Mouse (Mus musculus): ENCODE measurements at regions not wholly inside any gene's neighbourhood (a gene's known extent, or its start where the extent isn't known, plus 50 kb on each side); places are given as distances from the start of the nearest gene placed in this dataset.

DNA sequence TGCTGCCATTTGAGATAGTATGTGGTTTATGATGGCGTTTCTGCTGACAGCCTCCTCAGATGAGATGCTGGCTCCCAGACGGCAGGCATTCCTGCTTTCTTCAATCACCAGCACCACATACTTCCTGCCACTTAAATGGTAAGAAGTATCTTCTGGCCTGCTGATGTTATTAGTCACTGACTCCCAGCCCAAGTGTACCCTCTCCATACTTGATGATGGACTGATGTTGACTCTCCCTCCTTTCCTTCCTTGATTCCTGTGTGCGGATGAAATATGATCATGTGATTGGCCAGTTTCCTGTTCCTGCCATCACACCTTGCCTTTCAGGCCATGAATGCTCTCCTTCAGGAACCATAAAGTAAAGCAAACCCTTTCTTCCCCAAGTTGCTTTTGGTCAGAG is 50.8 kb upstream of the Rpl10-ps3 start:
- no peak for ATAC-seq (ENCODE audit: insufficient read depth, low FRiP score)

DNA sequence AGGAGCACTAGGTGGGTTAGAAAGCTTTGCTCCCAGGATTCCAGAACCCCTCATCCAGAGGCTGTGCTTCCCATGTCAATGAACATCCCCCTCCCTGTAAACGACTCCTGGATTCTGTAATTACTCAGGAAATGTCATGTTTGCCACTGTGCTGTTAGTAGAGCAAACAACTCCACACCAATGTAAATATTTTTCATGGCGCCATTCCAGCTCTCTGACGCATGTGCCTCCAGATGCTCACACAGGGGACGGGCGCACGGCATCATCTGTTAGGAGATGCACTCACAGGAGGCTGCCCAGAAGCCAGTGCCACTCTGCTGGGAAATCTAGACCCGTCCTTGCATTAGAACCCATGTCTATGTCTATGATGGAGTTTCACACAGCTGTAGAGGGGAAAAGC is 51.3 kb upstream of the Rpl10-ps3 start:
- no peak for ATAC-seq (ENCODE audit: insufficient read depth, low FRiP score)
- 38% methylated on average over 7 of the region's 7 CpGs for WGBS

More for the DNA sequence above, 50.8 kb upstream of the Rpl10-ps3 start:
- Histone ChIP-seq H3K4me3 (replicated peaks; ENCODE audit: low read length) (no peak overlapping the region), H3K4me1 (ENCODE audit: control insufficient read depth, insufficient read depth, low read length) (peaks cover 5% of the 10 kb centered on the region; the same call in 1 of the 2 replicates), H3K27ac (ENCODE audit: low read length) (no peak overlapping the region; the same call in 1 of the 2 replicates), H3K4me2 (ENCODE audit: low read depth, low read length) (no peak overlapping the region), H3K9ac (ENCODE audit: low read length) (no peak overlapping the region), H3K9me3 (replicated peaks; ENCODE audit: control insufficient read depth, low read length) (no peaks in the 10 kb centered on the region), H3K36me3 (ENCODE audit: control insufficient read depth, insufficient read depth, low read length) (no peaks in the 10 kb centered on the region), H3K27me3 (ENCODE audit: control insufficient read depth, insufficient read depth, low read length) (no peaks in the 10 kb centered on the region)
- 68% methylated on average over 3 of the region's 3 CpGs for WGBS

GRCm38 (mm10) chr9:50408396-50408795 is 63.6 kb upstream of the Rpl10-ps3 start:
- Histone ChIP-seq H3K9me3 (replicated peaks; ENCODE audit: control insufficient read depth, low read length) (no peaks in the 10 kb centered on the region), H3K4me1 (ENCODE audit: control insufficient read depth, insufficient read depth, low read length) (no peaks in the 10 kb centered on the region), H3K36me3 (ENCODE audit: control insufficient read depth, insufficient read depth, low read length) (no peaks in the 10 kb centered on the region), H3K9ac (ENCODE audit: low read length) (no peak overlapping the region), H3K27me3 (ENCODE audit: control insufficient read depth, insufficient read depth, low read length) (no peaks in the 10 kb centered on the region), H3K4me2 (ENCODE audit: low read depth, low read length) (no peak overlapping the region), H3K4me3 (replicated peaks; ENCODE audit: low read length) (no peak overlapping the region), H3K27ac (ENCODE audit: low read length) (no peak overlapping the region)
- ATAC-seq (ENCODE audit: insufficient read depth, low FRiP score), result no peak
- whole genome bisulfite sequencing, result 68% methylated on average over 4 of the region's 4 CpGs

More for the DNA sequence above, 51.3 kb upstream of the Rpl10-ps3 start:
- Histone ChIP-seq H3K36me3 (ENCODE audit: control insufficient read depth, insufficient read depth, low read length) (no peaks in the 10 kb centered on the region), H3K4me3 (replicated peaks; ENCODE audit: low read length) (no peak overlapping the region), H3K9me3 (replicated peaks; ENCODE audit: control insufficient read depth, low read length) (no peaks in the 10 kb centered on the region), H3K4me2 (ENCODE audit: low read depth, low read length) (no peak overlapping the region), H3K27ac (ENCODE audit: low read length) (no peak overlapping the region; the same call in 1 of the 2 replicates), H3K4me1 (ENCODE audit: control insufficient read depth, insufficient read depth, low read length) (peaks cover 5% of the 10 kb centered on the region; the same call in 1 of the 2 replicates), H3K9ac (ENCODE audit: low read length) (no peak overlapping the region), H3K27me3 (ENCODE audit: control insufficient read depth, insufficient read depth, low read length) (no peaks in the 10 kb centered on the region)

DNA sequence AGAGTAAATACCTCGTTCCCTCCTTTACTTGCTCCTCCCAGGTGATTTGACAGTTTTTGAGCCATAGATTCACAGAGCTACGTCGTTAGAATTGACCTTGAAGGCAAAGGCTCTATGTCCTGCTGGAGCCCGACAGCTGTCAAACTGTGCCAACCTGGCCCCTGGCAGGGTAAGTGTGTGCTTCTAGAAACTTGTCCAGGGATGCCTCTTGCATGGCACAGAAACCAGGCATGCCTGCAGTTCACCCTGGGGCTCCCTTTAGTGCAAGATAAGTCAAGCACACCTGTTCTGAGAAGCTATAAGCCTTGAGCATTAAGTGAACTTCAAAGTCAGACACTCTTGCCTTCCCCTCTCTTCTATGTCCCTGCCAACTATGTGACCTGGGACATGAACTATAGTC is 64.1 kb upstream of the Rpl10-ps3 start:
- Histone ChIP-seq H3K4me3 (replicated peaks; ENCODE audit: low read length) (no peak overlapping the region), H3K27ac (ENCODE audit: low read length) (no peak overlapping the region), H3K4me1 (ENCODE audit: control insufficient read depth, insufficient read depth, low read length) (no peaks in the 10 kb centered on the region), H3K36me3 (ENCODE audit: control insufficient read depth, insufficient read depth, low read length) (no peaks in the 10 kb centered on the region), H3K9ac (ENCODE audit: low read length) (no peak overlapping the region), H3K4me2 (ENCODE audit: low read depth, low read length) (no peak overlapping the region), H3K9me3 (replicated peaks; ENCODE audit: control insufficient read depth, low read length) (no peaks in the 10 kb centered on the region), H3K27me3 (ENCODE audit: control insufficient read depth, insufficient read depth, low read length) (no peaks in the 10 kb centered on the region)
- WGBS, result 59% methylated on average over 4 of the region's 4 CpGs
- ATAC-seq (ENCODE audit: insufficient read depth, low FRiP score), result no peak

- Histone ChIP-seq H3K4me2 (ENCODE audit: low read depth, low read length) (no peak overlapping the region), H3K4me1 (ENCODE audit: control insufficient read depth, insufficient read depth, low read length) (no peaks in the 10 kb centered on the region), H3K4me3 (replicated peaks; ENCODE audit: low read length) (no peak overlapping the region), H3K27me3 (ENCODE audit: control insufficient read depth, insufficient read depth, low read length) (no peaks in the 10 kb centered on the region), H3K9me3 (replicated peaks; ENCODE audit: control insufficient read depth, low read length) (no peaks in the 10 kb centered on the region), H3K9ac (ENCODE audit: low read length) (no peak overlapping the region), H3K36me3 (ENCODE audit: control insufficient read depth, insufficient read depth, low read length) (no peaks in the 10 kb centered on the region), H3K27ac (ENCODE audit: low read length) (no peak overlapping the region)
- WGBS, result 77% methylated on average over 8 of the region's 8 CpGs
- no peak for ATAC-seq (ENCODE audit: insufficient read depth, low FRiP score)
These were observed 68.2 kb upstream of the Rpl10-ps3 start for GRCm38 (mm10) chr9:50412986-50413385.

DNA sequence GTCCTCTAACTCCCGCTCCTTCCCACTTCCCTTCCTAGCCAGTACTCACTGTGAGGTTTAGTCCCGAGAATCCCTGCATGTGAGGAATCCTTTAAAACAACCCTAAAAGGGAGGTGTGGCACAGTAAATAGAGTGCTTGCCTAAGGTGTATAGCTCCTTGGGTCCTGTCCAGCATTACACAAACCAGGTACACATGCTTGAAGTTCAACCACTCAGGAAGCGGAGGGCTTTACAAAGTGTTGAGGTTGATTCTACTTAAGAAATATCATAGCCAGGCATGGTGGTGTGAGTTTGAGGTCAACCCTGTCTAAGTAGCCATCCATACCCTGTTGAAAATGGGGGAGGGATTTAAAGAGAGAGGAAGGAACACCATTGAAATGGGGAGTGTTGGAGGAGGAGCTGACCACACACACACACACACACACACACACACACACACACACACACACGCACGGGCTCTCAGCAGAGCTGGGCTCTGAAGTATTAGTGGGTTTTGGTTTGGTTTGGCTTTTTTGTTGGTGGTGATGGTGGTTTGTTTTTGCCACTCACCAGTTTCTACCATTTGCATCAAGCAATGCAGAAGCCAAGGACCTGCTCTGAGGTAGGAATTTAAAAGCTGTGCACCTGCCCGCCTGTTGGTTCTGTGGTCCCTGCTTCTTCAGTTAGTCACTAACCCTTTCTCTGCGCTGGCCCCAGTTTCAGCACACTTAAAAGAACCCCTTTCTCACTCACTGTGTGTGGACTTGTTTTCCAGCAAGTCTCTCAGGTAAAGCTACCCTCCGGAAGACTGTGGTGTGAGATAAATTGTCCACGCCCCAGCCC is 69.0 kb upstream of the Rpl10-ps3 start:
- Histone ChIP-seq H3K27me3 (ENCODE audit: control insufficient read depth, insufficient read depth, low read length) (no peaks in the 10 kb centered on the region), H3K4me2 (ENCODE audit: low read depth, low read length) (no peak overlapping the region), H3K4me1 (ENCODE audit: control insufficient read depth, insufficient read depth, low read length) (no peaks in the 10 kb centered on the region), H3K9ac (ENCODE audit: low read length) (no peak overlapping the region), H3K36me3 (ENCODE audit: control insufficient read depth, insufficient read depth, low read length) (no peaks in the 10 kb centered on the region), H3K4me3 (replicated peaks; ENCODE audit: low read length) (no peak overlapping the region), H3K27ac (ENCODE audit: low read length) (no peak overlapping the region), H3K9me3 (replicated peaks; ENCODE audit: control insufficient read depth, low read length) (no peaks in the 10 kb centered on the region)
- ATAC-seq (ENCODE audit: insufficient read depth, low FRiP score), result no peak
- 78% methylated on average over 9 of the region's 9 CpGs for WGBS

DNA sequence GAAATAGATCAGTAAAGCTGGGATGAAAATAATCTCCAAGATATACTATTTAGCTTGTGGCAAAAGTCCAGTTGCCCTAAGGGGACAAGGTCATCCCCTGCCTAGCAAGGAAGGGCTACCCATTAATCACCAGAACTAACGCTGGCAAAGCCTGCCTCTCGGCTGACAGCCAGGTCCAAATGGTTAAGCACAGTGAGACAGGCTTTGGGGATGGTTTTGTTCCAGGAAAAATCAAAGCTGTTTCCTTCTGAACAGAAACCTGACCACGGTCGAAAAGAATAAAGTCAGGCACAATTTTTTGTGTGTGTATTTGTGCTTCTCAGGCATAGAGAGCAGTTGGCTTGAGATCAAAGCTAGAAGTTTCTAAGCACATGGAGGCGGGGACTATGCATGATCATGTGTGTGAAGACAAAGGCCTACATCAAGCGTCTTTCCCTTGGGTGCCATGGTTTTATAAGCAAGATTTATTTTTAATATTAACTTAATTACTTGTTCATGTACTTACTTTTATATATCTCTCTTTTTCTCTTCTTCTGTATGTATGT is 70.1 kb upstream of the Rpl10-ps3 start:
- Histone ChIP-seq H3K27me3 (ENCODE audit: control insufficient read depth, insufficient read depth, low read length) (no peaks in the 10 kb centered on the region), H3K4me3 (replicated peaks; ENCODE audit: low read length) (no peak overlapping the region), H3K4me1 (ENCODE audit: control insufficient read depth, insufficient read depth, low read length) (no peaks in the 10 kb centered on the region), H3K9ac (ENCODE audit: low read length) (no peak overlapping the region), H3K4me2 (ENCODE audit: low read depth, low read length) (no peak overlapping the region), H3K36me3 (ENCODE audit: control insufficient read depth, insufficient read depth, low read length) (no peaks in the 10 kb centered on the region), H3K27ac (ENCODE audit: low read length) (no peak overlapping the region), H3K9me3 (replicated peaks; ENCODE audit: control insufficient read depth, low read length) (no peaks in the 10 kb centered on the region)
- no peak for ATAC-seq (ENCODE audit: insufficient read depth, low FRiP score)
- 40% methylated on average over 6 of the region's 6 CpGs for WGBS

- ATAC-seq (ENCODE audit: insufficient read depth, low FRiP score), result no peak
- Histone ChIP-seq H3K4me2 (ENCODE audit: low read depth, low read length) (no peak overlapping the region), H3K36me3 (ENCODE audit: control insufficient read depth, insufficient read depth, low read length) (no peaks in the 10 kb centered on the region), H3K4me3 (replicated peaks; ENCODE audit: low read length) (no peak overlapping the region), H3K9ac (ENCODE audit: low read length) (no peak overlapping the region), H3K27me3 (ENCODE audit: control insufficient read depth, insufficient read depth, low read length) (no peaks in the 10 kb centered on the region), H3K9me3 (replicated peaks; ENCODE audit: control insufficient read depth, low read length) (peaks cover 7% of the 10 kb centered on the region; the same call in 1 of the 2 replicates), H3K4me1 (ENCODE audit: control insufficient read depth, insufficient read depth, low read length) (no peaks in the 10 kb centered on the region), H3K27ac (ENCODE audit: low read length) (no peak overlapping the region)
- 65% methylated on average over 3 of the region's 3 CpGs for WGBS
These were observed 71.9 kb upstream of the Rpl10-ps3 start for GRCm38 (mm10) chr9:50416677-50417076.

- WGBS, result 98% methylated on average over 2 of the region's 2 CpGs
- Histone ChIP-seq H3K4me2 (ENCODE audit: low read depth, low read length) (no peak overlapping the region), H3K36me3 (ENCODE audit: control insufficient read depth, insufficient read depth, low read length) (no peaks in the 10 kb centered on the region), H3K4me3 (replicated peaks; ENCODE audit: low read length) (no peak overlapping the region), H3K27me3 (ENCODE audit: control insufficient read depth, insufficient read depth, low read length) (no peaks in the 10 kb centered on the region), H3K9ac (ENCODE audit: low read length) (no peak overlapping the region), H3K9me3 (replicated peaks; ENCODE audit: control insufficient read depth, low read length) (peaks cover 7% of the 10 kb centered on the region; the same call in 1 of the 2 replicates), H3K27ac (ENCODE audit: low read length) (no peak overlapping the region), H3K4me1 (ENCODE audit: control insufficient read depth, insufficient read depth, low read length) (no peaks in the 10 kb centered on the region)
- ATAC-seq (ENCODE audit: insufficient read depth, low FRiP score), result no peak
These were observed 73.3 kb upstream of the Plet1 start for GRCm38 (mm10) chr9:50421061-50421460.
